Mouse (Mus musculus) embryonic facial prominence, embryonic 14.5 days (tissue): ENCODE measurements at regions not wholly inside any gene's neighbourhood (a gene's known extent, or its start where the extent isn't known, plus 50 kb on each side); places are given as distances from the start of the nearest gene placed in this dataset.

Source experiments
- ATAC-seq: fragments of 200-750 bp; cut with Nextera tagmentation; 2 replicates; pipeline ENCODE4 v1.8.0; 2017; ENCODE audit warnings: low read depth, moderate number of reproducible peaks, moderate TSS enrichment
- DNase-seq: peaks from one replicate; pipeline ENCODE4 v3.0.0-alpha.2; 2015; ENCODE audit warnings: low spot score
- H3K27ac ChIP-seq: fragments of 300-500 bp; sonication (generic); replicated peaks from 2 replicates; pipeline ENCODE4 v1.5.1; 2014; ENCODE audit warnings: low read depth, mild to moderate bottlenecking, low read length, moderate library complexity
- H3K27me3 ChIP-seq: fragments of 300-500 bp; sonication (generic); replicated peaks from 2 replicates; pipeline ENCODE4 v1.6.1; 2014; ENCODE audit warnings: low read length; ENCODE audit not compliant: control insufficient read depth, insufficient read depth
- H3K36me3 ChIP-seq: fragments of 300-500 bp; sonication (generic); 2 replicates; pipeline ENCODE4 v1.6.1; 2014; ENCODE audit warnings: low read length, mixed read lengths; ENCODE audit not compliant: control insufficient read depth, insufficient read depth
- H3K4me1 ChIP-seq: fragments of 300-500 bp; sonication (generic); 2 replicates; pipeline ENCODE4 v1.6.1; 2014; ENCODE audit warnings: antibody characterized with exemption, low read length; ENCODE audit not compliant: control insufficient read depth, insufficient read depth
- H3K4me2 ChIP-seq: fragments of 300-500 bp; sonication (generic); 2 replicates; pipeline ENCODE4 v1.6.1; 2014; ENCODE audit warnings: low read depth, mild to moderate bottlenecking, low read length, moderate library complexity, mixed read lengths
- H3K4me3 ChIP-seq: fragments of 300-500 bp; sonication (generic); 2 replicates; pipeline ENCODE4 v1.5.1; 2014; ENCODE audit warnings: low read depth, mild to moderate bottlenecking, low read length
- H3K9ac ChIP-seq: fragments of 300-500 bp; sonication (generic); 2 replicates; pipeline ENCODE4 v1.6.1; 2014; ENCODE audit warnings: low read depth, mild to moderate bottlenecking, low read length, moderate library complexity, mixed read lengths
- H3K9me3 ChIP-seq: fragments of 300-500 bp; sonication (generic); 2 replicates; pipeline ENCODE4 v1.6.1; 2016; ENCODE audit warnings: low read length; ENCODE audit not compliant: control insufficient read depth
- WGBS: fragments of 180-500 bp; shearing (Covaris S2); extraction: QIAGEN DNeasy Blood & Tissue Kit; methylation state at CpG from one replicate; pipeline ENCODE4 v1.1.7; 2014; 5-methylcytosine and 5-hydroxymethylcytosine counted together

DNA sequence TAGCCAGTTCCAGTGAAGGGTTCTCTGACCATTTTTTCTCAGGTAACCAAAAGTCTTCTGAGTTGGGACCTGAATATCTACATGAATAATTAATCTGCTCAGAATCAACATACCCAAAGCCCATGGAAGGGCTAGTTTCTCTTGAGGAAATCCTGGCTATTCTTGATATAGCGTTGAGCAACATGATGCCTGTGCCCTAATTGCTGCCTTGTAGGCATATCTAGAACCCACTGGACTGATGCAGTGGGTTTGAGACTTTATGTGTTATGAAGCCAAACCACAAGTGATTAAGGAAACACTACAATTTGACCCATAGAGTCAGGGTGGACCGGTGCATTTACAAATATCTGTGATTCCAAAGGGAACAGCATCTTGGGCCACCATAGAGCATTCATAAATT is 114.3 kb upstream of the Spred1 start:
- no peaks in the 10 kb centered on the region for H3K9me3 ChIP-seq
- WGBS, result 75% methylated on average over 2 of the region's 2 CpGs
- no peak for ATAC-seq

DNA sequence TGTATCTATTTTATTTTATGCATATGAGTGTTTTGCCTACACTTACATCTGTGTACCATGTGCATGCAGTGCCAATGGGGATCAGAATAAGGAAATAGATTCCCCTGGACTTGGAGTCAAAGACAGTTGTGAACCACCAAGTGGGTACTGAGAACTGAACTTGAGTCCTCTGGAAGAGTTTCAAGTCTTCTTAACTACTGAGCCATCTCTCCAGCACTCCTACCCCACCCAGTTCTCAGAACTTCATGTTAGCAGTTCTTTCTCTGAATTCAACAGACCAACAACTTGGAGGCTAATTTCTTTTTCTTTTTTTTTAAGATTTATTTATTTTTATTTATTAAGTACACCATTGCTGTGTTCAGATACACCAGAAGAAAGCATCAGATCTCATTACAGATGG is 112.3 kb upstream of the Spred1 start:
- H3K4me2 ChIP-seq, result no peak overlapping the region
- H3K27me3 ChIP-seq, result no peaks in the 10 kb centered on the region
- no peak for ATAC-seq
- H3K27ac ChIP-seq, result no peak overlapping the region
- no peaks in the 10 kb centered on the region for H3K4me1 ChIP-seq
- no peaks in the 10 kb centered on the region for H3K36me3 ChIP-seq
- H3K9me3 ChIP-seq, result no peaks in the 10 kb centered on the region
- DNase-seq, result no peak
- no peak overlapping the region for H3K9ac ChIP-seq
- no peak overlapping the region for H3K4me3 ChIP-seq

More for the DNA sequence above, 114.3 kb upstream of the Spred1 start:
- H3K27ac ChIP-seq, result no peak overlapping the region
- H3K4me1 ChIP-seq, result no peaks in the 10 kb centered on the region
- H3K36me3 ChIP-seq, result no peaks in the 10 kb centered on the region
- no peak overlapping the region for H3K4me2 ChIP-seq
- no peaks in the 10 kb centered on the region for H3K27me3 ChIP-seq
- H3K9ac ChIP-seq, result no peak overlapping the region
- no peak for DNase-seq
- H3K4me3 ChIP-seq, result no peak overlapping the region

DNA sequence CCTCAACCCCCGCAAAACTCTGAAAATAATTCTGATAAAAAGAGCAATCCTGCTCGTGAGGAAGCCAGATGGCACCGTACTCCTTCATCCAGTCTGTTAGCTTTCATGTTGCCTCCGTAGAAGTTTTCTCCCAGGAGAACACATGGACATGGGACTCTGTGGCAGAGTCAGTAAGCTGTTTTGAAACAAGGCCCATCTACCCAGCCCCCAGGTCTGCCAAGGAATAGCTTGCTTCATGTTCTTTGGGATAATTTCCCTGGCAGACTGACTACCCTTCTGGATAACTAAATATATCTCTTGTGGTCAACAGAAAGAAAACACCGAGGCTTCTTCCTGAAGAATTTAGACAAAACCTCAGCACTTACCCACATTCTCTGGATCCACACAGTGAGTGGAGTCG is 111.2 kb upstream of the Spred1 start:
- H3K36me3 ChIP-seq, result no peaks in the 10 kb centered on the region
- H3K9me3 ChIP-seq, result no peaks in the 10 kb centered on the region
- no peak overlapping the region for H3K27ac ChIP-seq
- no peaks in the 10 kb centered on the region for H3K4me1 ChIP-seq
- no peak overlapping the region for H3K4me3 ChIP-seq
- ATAC-seq, result no peak
- no peaks in the 10 kb centered on the region for H3K27me3 ChIP-seq
- no peak overlapping the region for H3K4me2 ChIP-seq
- peak; percentile 35 for DNase-seq
- 76% methylated on average over 6 of the region's 6 CpGs for WGBS
- H3K9ac ChIP-seq, result no peak overlapping the region

DNA sequence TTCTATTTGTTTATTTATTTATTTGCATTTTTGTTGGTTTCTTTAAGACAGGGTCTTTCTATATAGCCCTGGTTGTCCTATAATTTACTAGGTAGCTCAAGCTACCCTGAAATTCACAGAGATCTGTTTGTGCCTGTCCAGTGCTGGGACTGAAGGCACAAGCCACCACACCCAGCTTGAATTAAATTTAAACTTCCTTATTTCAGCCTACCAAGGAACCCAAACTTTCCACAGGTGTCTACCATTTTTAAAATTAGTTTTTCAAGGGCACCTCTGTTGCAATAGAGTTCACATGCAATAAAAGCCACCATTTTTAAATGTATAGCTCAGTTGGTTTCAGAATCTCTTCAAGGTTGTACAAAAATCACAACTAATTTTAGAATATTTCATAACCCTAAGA is 110.2 kb upstream of the Spred1 start:
- H3K36me3 ChIP-seq, result no peaks in the 10 kb centered on the region
- no peak overlapping the region for H3K4me3 ChIP-seq
- ATAC-seq (no peak), DNase-seq (no peak)
- no peaks in the 10 kb centered on the region for H3K27me3 ChIP-seq
- no peak overlapping the region for H3K27ac ChIP-seq
- H3K9me3 ChIP-seq, result no peaks in the 10 kb centered on the region
- H3K4me2 ChIP-seq, result no peak overlapping the region
- no peak overlapping the region for H3K9ac ChIP-seq
- H3K4me1 ChIP-seq, result no peaks in the 10 kb centered on the region

DNA sequence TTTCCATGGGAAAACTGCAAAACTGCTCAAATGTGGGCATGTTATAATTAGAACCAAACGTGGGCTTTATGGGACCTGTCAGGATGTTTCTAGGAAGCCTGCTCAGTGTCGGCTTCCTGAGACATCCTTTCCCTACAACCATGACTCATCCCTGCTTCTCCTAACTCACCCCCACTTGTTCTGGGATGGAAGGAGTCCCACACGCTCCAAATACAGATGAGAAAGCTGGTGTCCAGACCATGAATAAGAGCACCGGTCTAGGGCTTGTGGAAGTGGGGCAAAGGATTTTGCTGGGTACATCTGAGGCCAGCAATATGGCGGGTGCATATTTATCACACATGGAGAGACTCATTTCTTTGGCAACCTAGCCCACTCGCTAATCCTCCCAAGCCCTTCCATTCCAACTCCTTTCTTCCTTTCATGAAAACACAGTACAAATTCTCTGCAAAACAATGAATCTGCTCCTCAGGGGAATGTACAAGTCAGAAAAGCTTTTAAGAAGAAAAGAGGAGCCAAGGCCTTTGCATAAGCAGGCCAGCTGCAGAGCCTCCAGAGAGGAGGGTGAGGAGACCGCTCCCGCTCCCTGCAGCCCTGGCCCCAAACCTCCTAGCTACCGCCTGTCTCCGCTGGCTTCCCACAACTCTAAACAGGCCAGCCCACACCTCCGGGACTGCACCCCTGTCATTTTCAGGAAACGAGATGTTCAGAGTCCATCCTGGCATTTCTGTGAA is 103.1 kb upstream of the Spred1 start:
- DNase-seq (peak; percentile 84), ATAC-seq (peak; percentile 83)
- H3K9ac ChIP-seq, result no peak overlapping the region
- 36% methylated on average over 12 of the region's 12 CpGs for WGBS
- H3K4me1 ChIP-seq, result peaks cover 24% of the 10 kb centered on the region
- H3K27ac ChIP-seq, result peak overlapping the region; percentile 79
- H3K36me3 ChIP-seq, result no peaks in the 10 kb centered on the region
- no peaks in the 10 kb centered on the region for H3K9me3 ChIP-seq
- peak overlapping the region; percentile 13 for H3K4me2 ChIP-seq
- H3K4me3 ChIP-seq, result no peak overlapping the region
- no peaks in the 10 kb centered on the region for H3K27me3 ChIP-seq

DNA sequence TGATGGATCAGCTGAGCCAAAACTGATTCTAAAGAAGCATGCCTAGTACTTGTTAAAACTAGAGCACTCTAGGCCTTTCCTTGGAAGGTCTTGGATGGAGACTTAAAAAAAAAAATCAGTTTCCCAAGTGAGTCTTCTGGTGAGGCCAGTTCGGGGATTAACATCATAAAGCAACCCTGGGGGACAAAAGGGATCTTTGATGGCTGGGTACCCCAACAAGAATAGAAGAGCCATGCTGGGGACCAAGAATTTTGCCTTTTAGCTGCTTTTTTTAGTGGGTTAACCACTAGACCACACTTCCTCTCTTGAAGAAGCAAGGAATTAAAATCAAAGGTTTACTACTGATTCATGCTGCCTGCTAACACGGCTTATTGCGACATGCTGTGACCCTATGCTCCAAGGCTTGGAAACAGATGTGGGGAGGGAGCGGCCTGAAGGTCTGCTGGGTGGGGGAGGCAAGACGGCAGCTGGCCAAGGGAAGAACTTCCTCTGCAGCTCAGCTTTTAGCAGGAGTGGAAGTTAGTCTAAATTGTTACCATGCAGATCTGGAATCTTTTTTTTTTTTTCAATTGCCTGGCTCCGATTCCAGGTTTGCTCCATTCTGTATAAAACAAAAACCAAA is 102.1 kb upstream of the Spred1 start:
- H3K4me1 ChIP-seq, result peaks cover 24% of the 10 kb centered on the region
- H3K9me3 ChIP-seq, result no peaks in the 10 kb centered on the region
- ATAC-seq (peak; percentile 60; the same call in 1 of the 2 replicates), DNase-seq (peak; percentile 92)
- no peaks in the 10 kb centered on the region for H3K36me3 ChIP-seq
- H3K4me2 ChIP-seq, result peak overlapping the region; percentile 13; the same call in 1 of the 2 replicates
- H3K9ac ChIP-seq, result no peak overlapping the region
- 12% methylated on average over 6 of the region's 6 CpGs for WGBS
- no peak overlapping the region for H3K4me3 ChIP-seq
- no peaks in the 10 kb centered on the region for H3K27me3 ChIP-seq
- peak overlapping the region; percentile 79 for H3K27ac ChIP-seq

DNA sequence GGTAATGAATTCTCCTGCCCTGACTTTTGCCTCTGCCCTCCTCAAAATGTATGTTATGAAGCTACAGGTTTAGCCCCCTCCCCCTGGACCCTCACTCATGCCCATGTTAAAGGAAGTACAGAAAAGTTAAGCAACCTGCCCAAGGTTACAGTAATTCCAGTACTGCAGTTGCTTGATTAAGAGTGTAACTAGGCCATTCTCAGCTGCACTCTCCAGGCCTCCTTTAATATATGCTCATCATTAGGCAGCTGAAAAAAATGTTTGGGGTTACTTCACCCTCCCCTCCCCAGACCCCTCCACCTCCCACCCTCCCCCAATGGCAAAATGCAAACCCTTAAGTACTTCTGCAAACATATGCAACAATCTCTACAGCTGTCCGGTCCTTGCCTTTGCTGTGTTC is 101.6 kb upstream of the Spred1 start:
- no peaks in the 10 kb centered on the region for H3K9me3 ChIP-seq
- ATAC-seq (0 out of 2 replicates have a peak, but pooled peaks have one; percentile 2), DNase-seq (no peak)
- no peaks in the 10 kb centered on the region for H3K27me3 ChIP-seq
- H3K4me3 ChIP-seq, result no peak overlapping the region
- no peak overlapping the region for H3K9ac ChIP-seq
- H3K27ac ChIP-seq, result peak overlapping the region; percentile 79
- H3K4me2 ChIP-seq, result no peak overlapping the region
- H3K4me1 ChIP-seq, result peaks cover 24% of the 10 kb centered on the region
- no peaks in the 10 kb centered on the region for H3K36me3 ChIP-seq
- no CpG with 5 or more reads among the region's 1 CpGs for WGBS

DNA sequence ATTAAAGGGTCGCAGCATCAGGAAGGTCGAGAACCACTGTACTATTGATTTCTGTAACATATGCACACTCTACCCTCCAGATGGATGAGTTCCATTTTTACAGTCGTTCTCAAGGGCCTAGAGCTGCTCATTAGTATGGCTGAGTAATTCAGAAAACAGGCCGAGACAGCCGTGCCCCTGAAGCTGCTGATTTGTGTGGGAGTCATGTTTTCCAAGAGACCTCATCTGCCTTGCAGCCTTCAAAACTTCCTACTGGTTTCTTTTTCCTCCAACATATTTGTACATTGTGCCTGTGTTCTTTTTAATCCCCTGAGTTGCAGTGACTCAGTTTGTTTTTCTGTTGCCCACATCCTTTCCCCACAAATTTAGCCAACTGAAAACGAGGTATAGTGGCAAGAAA is 99.4 kb upstream of the Spred1 start:
- Histone ChIP-seq H3K4me3 (no peak overlapping the region), H3K9me3 (no peaks in the 10 kb centered on the region), H3K27me3 (no peaks in the 10 kb centered on the region), H3K36me3 (no peaks in the 10 kb centered on the region), H3K4me2 (no peak overlapping the region), H3K9ac (no peak overlapping the region), H3K27ac (no peak overlapping the region), H3K4me1 (peaks cover 24% of the 10 kb centered on the region)
- no peak for DNase-seq
- WGBS, result 43% methylated on average over 5 of the region's 6 CpGs
- ATAC-seq, result no peak

DNA sequence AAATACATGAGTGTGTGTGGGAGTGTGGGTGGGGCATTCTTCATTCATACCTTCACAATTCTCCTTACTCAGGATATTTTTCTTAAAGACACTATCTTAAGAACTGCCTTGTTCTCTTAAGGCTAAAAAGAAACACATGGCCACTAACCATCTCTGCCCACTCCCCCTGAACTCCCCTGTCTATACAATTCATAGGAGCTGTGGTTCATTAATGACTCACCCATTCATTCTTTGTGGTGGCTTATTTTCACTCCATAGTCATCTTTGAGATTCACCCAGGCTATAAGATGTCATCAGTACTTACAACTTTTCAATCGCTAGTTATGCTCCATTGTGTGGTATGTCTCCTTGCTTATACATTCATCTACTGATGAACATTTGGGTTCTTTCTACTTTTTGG is 97.7 kb upstream of the Spred1 start:
- H3K4me3 ChIP-seq, result no peak overlapping the region
- WGBS, result 86% methylated on average over 1 of the region's 1 CpGs
- no peak for DNase-seq
- no peaks in the 10 kb centered on the region for H3K36me3 ChIP-seq
- H3K4me1 ChIP-seq, result peaks cover 13% of the 10 kb centered on the region
- H3K9ac ChIP-seq, result no peak overlapping the region
- ATAC-seq, result no peak
- no peaks in the 10 kb centered on the region for H3K9me3 ChIP-seq
- no peaks in the 10 kb centered on the region for H3K27me3 ChIP-seq
- no peak overlapping the region for H3K27ac ChIP-seq
- no peak overlapping the region for H3K4me2 ChIP-seq
